Mouse (Mus musculus): ENCODE results near the gene 1110017D15Rik. TPM values are rescaled to one million over a fixed set of nuclear protein-coding genes. Genes with fewer than 3 reads are reported as not detected.

1110017D15Rik gene
- polyA plus RNA-seq, 1 experiment from 2014 or later: 0.68 TPM

DNA sequence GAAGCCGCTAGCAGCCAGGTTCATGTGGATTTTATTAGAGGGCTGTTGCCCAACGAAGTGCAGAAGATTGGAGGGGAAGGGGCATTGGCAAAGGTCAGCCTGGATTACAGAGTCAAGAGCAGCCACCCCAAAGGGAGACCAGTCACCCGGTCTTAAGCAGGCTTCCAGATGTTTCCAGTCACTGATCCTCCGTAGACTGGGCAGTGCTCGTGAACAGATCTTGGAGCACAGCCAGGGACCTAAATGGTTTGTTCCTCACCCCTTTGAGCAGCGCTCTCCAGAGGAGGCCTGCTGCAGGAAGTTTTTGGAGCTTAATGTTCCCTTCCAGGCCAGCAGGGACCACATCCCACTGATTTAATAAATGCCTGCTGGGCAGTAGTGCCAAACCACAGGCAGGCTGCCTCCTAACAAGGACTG is 35.5 kb downstream of the 1110017D15Rik start:
- Histone ChIP-seq H3K4me3 (replicated peaks; ENCODE audit: low read depth, low read length) (no peak overlapping the region), H3K27ac (0 out of 2 replicates have a peak overlapping the region, but pooled peaks have one; percentile 54), H3K36me3 (ENCODE audit: insufficient read depth, low read length) (no peaks in the 10 kb centered on the region), H3K27me3 (ENCODE audit: insufficient read depth, low read length) (no peaks in the 10 kb centered on the region), H3K9ac (ENCODE audit: low read depth, low read length) (no peak overlapping the region), H3K4me2 (ENCODE audit: low read length) (no peak overlapping the region), H3K9me3 (replicated peaks; ENCODE audit: low read length) (no peaks in the 10 kb centered on the region), H3K4me1 (replicated peaks; ENCODE audit: insufficient read depth, low read length) (peaks cover 8% of the 10 kb centered on the region; the same call in 1 of the 2 replicates)
- DNase-seq (ENCODE audit: low spot score) (peak; percentile 89), ATAC-seq (replicated peaks; ENCODE audit: low FRiP score, low read depth) (peak; percentile 43)
- peak; percentile 16; the same call in 1 of the 2 replicates for TF ChIP-seq CTCF (IDR thresholded peaks at IDR 0.05; ENCODE audit: low read depth)
- 21% methylated on average over 6 of the region's 6 CpGs for WGBS

GRCm38 (mm10) chr4:41480254-41480653 is 36.9 kb downstream of the 1110017D15Rik start:
- DNase-seq (ENCODE audit: low spot score) (no peak), ATAC-seq (replicated peaks; ENCODE audit: low FRiP score, low read depth) (no peak)
- no peak overlapping the region for H3K4me2 ChIP-seq (ENCODE audit: low read length)
- H3K9me3 ChIP-seq (replicated peaks; ENCODE audit: low read length): no peaks in the 10 kb centered on the region
- no peak overlapping the region for H3K4me3 ChIP-seq (replicated peaks; ENCODE audit: low read depth, low read length)
- H3K9ac ChIP-seq (ENCODE audit: low read depth, low read length): no peak overlapping the region
- peaks cover 8% of the 10 kb centered on the region; the same call in 1 of the 2 replicates for H3K4me1 ChIP-seq (replicated peaks; ENCODE audit: insufficient read depth, low read length)
- 76% methylated on average over 8 of the region's 8 CpGs for WGBS
- no peaks in the 10 kb centered on the region for H3K36me3 ChIP-seq (ENCODE audit: insufficient read depth, low read length)
- H3K27me3 ChIP-seq (ENCODE audit: insufficient read depth, low read length): no peaks in the 10 kb centered on the region
- TF ChIP-seq CTCF (IDR thresholded peaks at IDR 0.05; ENCODE audit: low read depth): no peak
- H3K27ac ChIP-seq: no peak overlapping the region

GRCm38 (mm10) chr4:41479456-41479804 is 37.7 kb downstream of the 1110017D15Rik start:
- 0 out of 2 replicates have a peak, but pooled peaks have one; percentile 0 for TF ChIP-seq CTCF (IDR thresholded peaks at IDR 0.05; ENCODE audit: low read depth)
- no peak overlapping the region for H3K4me3 ChIP-seq (replicated peaks; ENCODE audit: low read depth, low read length)
- H3K9ac ChIP-seq (ENCODE audit: low read depth, low read length): no peak overlapping the region
- no peak overlapping the region for H3K27ac ChIP-seq
- no peaks in the 10 kb centered on the region for H3K9me3 ChIP-seq (replicated peaks; ENCODE audit: low read length)
- peaks cover 8% of the 10 kb centered on the region; the same call in 1 of the 2 replicates for H3K4me1 ChIP-seq (replicated peaks; ENCODE audit: insufficient read depth, low read length)
- no peaks in the 10 kb centered on the region for H3K27me3 ChIP-seq (ENCODE audit: insufficient read depth, low read length)
- no peaks in the 10 kb centered on the region for H3K36me3 ChIP-seq (ENCODE audit: insufficient read depth, low read length)
- no peak for ATAC-seq (replicated peaks; ENCODE audit: low FRiP score, low read depth)
- DNase-seq (ENCODE audit: low spot score): peak; percentile 66
- WGBS: 68% methylated on average over 1 of the region's 1 CpGs
- H3K4me2 ChIP-seq (ENCODE audit: low read length): no peak overlapping the region

DNA sequence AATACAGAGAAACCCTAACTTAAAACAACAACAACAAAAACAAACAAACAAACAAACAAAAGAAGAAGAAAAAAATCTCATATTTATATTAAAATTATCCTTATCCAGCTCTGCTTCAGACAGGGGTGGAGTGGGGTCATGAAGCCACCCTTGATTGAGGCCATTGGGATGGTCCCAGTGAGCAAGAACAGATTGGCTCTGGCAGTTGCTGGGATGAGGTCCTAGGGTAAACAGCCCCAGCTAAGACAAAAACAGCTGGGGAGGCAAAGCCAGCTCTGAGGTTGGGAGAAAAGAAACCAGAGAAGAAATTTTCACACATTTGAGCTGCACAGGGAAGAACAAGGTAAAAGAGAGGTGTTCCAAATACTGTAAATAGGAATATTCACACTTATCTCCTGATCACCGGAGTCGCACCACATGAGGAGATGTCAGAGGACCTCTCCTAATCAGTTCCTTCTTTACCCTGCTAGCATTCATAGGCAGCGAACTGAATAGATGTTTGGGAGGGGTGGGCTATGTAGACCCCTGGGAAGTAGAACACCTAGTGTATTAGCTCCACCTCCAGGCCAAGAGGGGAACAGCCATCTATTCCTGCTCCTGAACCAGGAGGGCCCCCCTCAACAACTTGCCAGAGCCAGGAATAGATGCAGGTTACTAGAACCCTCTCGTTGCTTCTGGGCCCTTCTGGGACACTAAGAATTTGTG is 38.2 kb downstream of the 1110017D15Rik start:
- Histone ChIP-seq H3K27me3 (ENCODE audit: insufficient read depth, low read length) (no peaks in the 10 kb centered on the region), H3K4me3 (replicated peaks; ENCODE audit: low read depth, low read length) (no peak overlapping the region), H3K4me2 (ENCODE audit: low read length) (no peak overlapping the region), H3K36me3 (ENCODE audit: insufficient read depth, low read length) (no peaks in the 10 kb centered on the region), H3K4me1 (replicated peaks; ENCODE audit: insufficient read depth, low read length) (peaks cover 8% of the 10 kb centered on the region; the same call in 1 of the 2 replicates), H3K27ac (no peak overlapping the region), H3K9ac (ENCODE audit: low read depth, low read length) (no peak overlapping the region), H3K9me3 (replicated peaks; ENCODE audit: low read length) (no peaks in the 10 kb centered on the region)
- TF ChIP-seq CTCF (IDR thresholded peaks at IDR 0.05; ENCODE audit: low read depth): peak; percentile 32; the same call in 1 of the 2 replicates
- WGBS: 70% methylated on average over 4 of the region's 4 CpGs
- no peak for DNase-seq (ENCODE audit: low spot score)
- ATAC-seq (replicated peaks; ENCODE audit: low FRiP score, low read depth): no peak

- no peak for ATAC-seq (replicated peaks; ENCODE audit: low FRiP score, low read depth)
- Histone ChIP-seq H3K36me3 (ENCODE audit: insufficient read depth, low read length) (no peaks in the 10 kb centered on the region), H3K4me3 (replicated peaks; ENCODE audit: low read depth, low read length) (no peak overlapping the region), H3K9me3 (replicated peaks; ENCODE audit: low read length) (no peaks in the 10 kb centered on the region), H3K27me3 (ENCODE audit: insufficient read depth, low read length) (no peaks in the 10 kb centered on the region), H3K27ac (no peak overlapping the region), H3K4me1 (replicated peaks; ENCODE audit: insufficient read depth, low read length) (peaks cover 8% of the 10 kb centered on the region; the same call in 1 of the 2 replicates), H3K4me2 (ENCODE audit: low read length) (no peak overlapping the region), H3K9ac (ENCODE audit: low read depth, low read length) (no peak overlapping the region)
- DNase-seq (ENCODE audit: low spot score): no peak
- no peak for TF ChIP-seq CTCF (IDR thresholded peaks at IDR 0.05; ENCODE audit: low read depth)
- 65% methylated on average over 9 of the region's 9 CpGs for WGBS
Measured at GRCm38 (mm10) chr4:41477648-41478160, 39.4 kb downstream of the 1110017D15Rik start.

DNA sequence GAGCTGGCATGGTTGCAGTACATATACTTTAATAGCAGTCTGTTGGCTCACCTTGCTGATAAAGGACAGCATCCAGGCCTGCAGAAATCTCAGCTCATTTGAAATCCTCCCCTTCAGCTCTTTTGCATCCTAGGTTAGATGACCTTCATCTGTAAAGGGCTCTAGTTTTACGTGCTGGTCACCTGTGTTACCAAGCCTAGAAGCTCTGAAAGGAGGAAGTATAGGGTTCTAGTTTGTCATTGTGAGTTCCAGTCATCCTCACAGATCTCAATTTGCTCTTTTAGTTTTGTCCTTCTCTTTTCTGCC is 45.8 kb downstream of the 1110017D15Rik start:
- no peaks in the 10 kb centered on the region for H3K9me3 ChIP-seq (replicated peaks; ENCODE audit: low read length)
- no peak overlapping the region for H3K4me2 ChIP-seq (ENCODE audit: low read length)
- ATAC-seq (replicated peaks; ENCODE audit: low FRiP score, low read depth): no peak
- 81% methylated on average over 1 of the region's 1 CpGs for WGBS
- H3K9ac ChIP-seq (ENCODE audit: low read depth, low read length): no peak overlapping the region
- H3K27me3 ChIP-seq (ENCODE audit: insufficient read depth, low read length): no peaks in the 10 kb centered on the region
- no peak for DNase-seq (ENCODE audit: low spot score)
- no peak overlapping the region for H3K4me3 ChIP-seq (replicated peaks; ENCODE audit: low read depth, low read length)
- H3K27ac ChIP-seq: no peak overlapping the region
- no peaks in the 10 kb centered on the region for H3K4me1 ChIP-seq (replicated peaks; ENCODE audit: insufficient read depth, low read length)
- TF ChIP-seq CTCF (IDR thresholded peaks at IDR 0.05; ENCODE audit: low read depth): no peak
- no peaks in the 10 kb centered on the region for H3K36me3 ChIP-seq (ENCODE audit: insufficient read depth, low read length)
